Mouse (Mus musculus) liver, adult 2 months (tissue): Measurements from ENCODE around the gene Pdia3. TPM values are rescaled to one million over a fixed set of nuclear protein-coding genes. Genes with fewer than 3 reads are reported as not detected.
A peak's percentile ranks its signal among the peaks of the same experiment; 100 is the strongest.

Source experiments
- DNase-seq: peaks from one replicate; pipeline ENCODE4 v3.0.0-alpha.2; 2011; ENCODE audit warnings: low read depth, low spot score; ENCODE audit errors: extremely low read depth
- H3K27ac ChIP-seq: fragments of 200-500 bp; replicated peaks from 2 replicates; pipeline ENCODE4 v1.5.1; 2012; ENCODE audit warnings: low read depth, mild to moderate bottlenecking, control low read depth, inconsistent platforms, low read length; ENCODE audit not compliant: insufficient read depth
- H3K27me3 ChIP-seq: fragments of 200-500 bp; 2 replicates; pipeline ENCODE4 v1.6.1; 2012; ENCODE audit warnings: mild to moderate bottlenecking, moderate library complexity, low read length, inconsistent platforms; ENCODE audit not compliant: control insufficient read depth, insufficient read depth
- H3K36me3 ChIP-seq: fragments of 200-500 bp; 2 replicates; pipeline ENCODE4 v1.6.1; 2012; ENCODE audit warnings: low read length, inconsistent platforms; ENCODE audit not compliant: control insufficient read depth, insufficient read depth
- H3K4me1 ChIP-seq: fragments of 200-500 bp; 2 replicates; pipeline ENCODE4 v1.6.1; 2011; ENCODE audit warnings: low read length; ENCODE audit not compliant: control insufficient read depth, insufficient read depth
- H3K4me3 ChIP-seq: fragments of 200-500 bp; 2 replicates; pipeline ENCODE4 v1.5.1; 2011; ENCODE audit warnings: low read depth, mild to moderate bottlenecking, control low read depth, low read length, moderate library complexity; ENCODE audit not compliant: insufficient read depth
- H3K79me2 ChIP-seq: fragments of 200-500 bp; 2 replicates; pipeline ENCODE4 v1.6.1; 2012; ENCODE audit warnings: inconsistent platforms, mild to moderate bottlenecking, low read length, moderate library complexity; ENCODE audit not compliant: control insufficient read depth, insufficient read depth
- H3K9ac ChIP-seq: fragments of 200-500 bp; 2 replicates; pipeline ENCODE4 v1.6.1; 2012; ENCODE audit warnings: low read depth, mild to moderate bottlenecking, control low read depth, inconsistent platforms, low read length
- CTCF ChIP-seq: fragments of 200-500 bp; IDR thresholded peaks from 2 replicates; pipeline ENCODE4 v1.5.1; 2011; ENCODE audit warnings: low read depth, low read length, control low read depth
- POLR2A ChIP-seq: fragments of 200-500 bp; IDR thresholded peaks from 2 replicates; pipeline ENCODE4 v1.6.1; 2011; ENCODE audit warnings: low read length, control low read depth; ENCODE audit not compliant: insufficient read depth; ENCODE audit errors: extremely low read depth
- whole genome bisulfite sequencing: fragments of 180-500 bp; shearing (Covaris S2); methylation state at CpG from one replicate; pipeline ENCODE4 v1.1.7; 2018; 5-methylcytosine and 5-hydroxymethylcytosine counted together
- polyA plus RNA-seq: library from polyadenylated mRNA; depleted of rRNA; stranded (reverse); fragments of >200 nt; gene quantifications from 2 replicates; pipeline ENCODE4 v1.2.3, GENCODE M21; 2012
- total RNA-seq: library from RNA; depleted of rRNA; stranded (reverse); fragments of >200 nt; gene quantifications from 2 replicates; pipeline ENCODE4 v1.2.3, GENCODE M21; 2014

Gene Pdia3
- total and polyA plus RNA-seq, 2 experiments: 193 to 412 TPM

GRCm38 (mm10) chr2:121415591-121415990 lies 2.0 kb downstream of the Pdia3 start:
- peak; percentile 20 for DNase-seq
- H3K4me1 ChIP-seq: peaks cover 23% of the 10 kb centered on the region
- peaks cover 32% of the 10 kb centered on the region for H3K79me2 ChIP-seq
- H3K9ac ChIP-seq: 0 out of 2 replicates have a peak overlapping the region, but pooled peaks have one; percentile 24
- peaks cover 31% of the 10 kb centered on the region for H3K36me3 ChIP-seq
- peak overlapping the region; percentile 59; the same call in 1 of the 2 replicates for H3K4me3 ChIP-seq
- H3K27me3 ChIP-seq: no peaks in the 10 kb centered on the region
- H3K27ac ChIP-seq: no peak overlapping the region
- TF ChIP-seq POLR2A: no peak
- TF ChIP-seq CTCF: no peak
- WGBS: 27% methylated on average over 3 of the region's 3 CpGs

GRCm38 (mm10) chr2:121416356-121416755 lies 2.8 kb downstream of the Pdia3 start:
- Histone ChIP-seq H3K36me3 (peaks cover 33% of the 10 kb centered on the region), H3K4me3 (peak overlapping the region; percentile 37), H3K4me1 (peaks cover 23% of the 10 kb centered on the region), H3K79me2 (peaks cover 34% of the 10 kb centered on the region), H3K9ac (peak overlapping the region; percentile 21; the same call in 1 of the 2 replicates), H3K27ac (no peak overlapping the region), H3K27me3 (no peaks in the 10 kb centered on the region)
- DNase-seq: peak; percentile 39
- 59% methylated on average over 6 of the region's 6 CpGs for WGBS
- no peak for TF ChIP-seq CTCF
- no peak for TF ChIP-seq POLR2A

GRCm38 (mm10) chr2:121418476-121418875 lies 4.9 kb downstream of the Pdia3 start:
- no peak for DNase-seq
- 81% methylated on average over 3 of the region's 3 CpGs for WGBS
- Histone ChIP-seq H3K4me3 (no peak overlapping the region), H3K79me2 (peaks cover 37% of the 10 kb centered on the region), H3K9ac (no peak overlapping the region), H3K27me3 (no peaks in the 10 kb centered on the region), H3K36me3 (peaks cover 52% of the 10 kb centered on the region), H3K27ac (no peak overlapping the region), H3K4me1 (peaks cover 17% of the 10 kb centered on the region)
- TF ChIP-seq POLR2A (no peak), CTCF (no peak)

- Histone ChIP-seq H3K36me3 (peaks cover 68% of the 10 kb centered on the region), H3K79me2 (peaks cover 18% of the 10 kb centered on the region; the same call in 1 of the 2 replicates), H3K27ac (no peak overlapping the region), H3K27me3 (no peaks in the 10 kb centered on the region), H3K4me3 (no peak overlapping the region), H3K9ac (no peak overlapping the region), H3K4me1 (peaks cover 5% of the 10 kb centered on the region)
- 25% methylated on average over 2 of the region's 2 CpGs for WGBS
- TF ChIP-seq CTCF: no peak
- no peak for TF ChIP-seq POLR2A
- peak; percentile 60 for DNase-seq
Measured at GRCm38 (mm10) chr2:121423166-121423565, 9.6 kb downstream of the Pdia3 start.

- TF ChIP-seq POLR2A: no peak
- no peak for TF ChIP-seq CTCF
- no peak overlapping the region for H3K4me3 ChIP-seq
- H3K27me3 ChIP-seq: no peaks in the 10 kb centered on the region
- no peak overlapping the region for H3K9ac ChIP-seq
- peaks cover 2% of the 10 kb centered on the region for H3K4me1 ChIP-seq
- peaks cover 3% of the 10 kb centered on the region; the same call in 1 of the 2 replicates for H3K79me2 ChIP-seq
- no peak overlapping the region for H3K27ac ChIP-seq
- H3K36me3 ChIP-seq: peaks cover 79% of the 10 kb centered on the region
- 96% methylated on average over 2 of the region's 2 CpGs for WGBS
- peak; percentile 7 for DNase-seq
Measured at GRCm38 (mm10) chr2:121425890-121426289, 12.3 kb downstream of the Pdia3 start.

- TF ChIP-seq POLR2A (no peak), CTCF (peak; percentile 28; the same call in 1 of the 2 replicates)
- Histone ChIP-seq H3K9ac (no peak overlapping the region), H3K79me2 (no peaks in the 10 kb centered on the region), H3K27me3 (no peaks in the 10 kb centered on the region), H3K4me3 (no peak overlapping the region), H3K4me1 (peaks cover under 1% of the 10 kb centered on the region; the same call in 1 of the 2 replicates), H3K27ac (no peak overlapping the region), H3K36me3 (peaks cover 82% of the 10 kb centered on the region)
- WGBS: 85% methylated on average over 1 of the region's 1 CpGs
- DNase-seq: no peak
Measured at GRCm38 (mm10) chr2:121434854-121435253, 21.3 kb downstream of the Pdia3 start.
